Mouse (Mus musculus) G1E-ER4 (cell line): Measurements from ENCODE around the gene Etnk1. TPM values are rescaled to one million over a fixed set of nuclear protein-coding genes. Genes with fewer than 3 reads are reported as not detected.

Experiments used
- GATA1 ChIP-seq: IDR thresholded peaks from one replicate; pipeline ENCODE4 v1.8.0; 2012; ENCODE audit warnings: low read length, inconsistent platforms
- polyA plus RNA-seq: library from polyadenylated mRNA; stranded (reverse); fragments of >175 nt; gene quantifications from 2 replicates; pipeline ENCODE4 v1.2.3, GENCODE M21; 2012

The Etnk1 gene
- 41.1 and 62.3 TPM in 2 replicates for polyA plus RNA-seq

- TF ChIP-seq GATA1, result no peak
Observed at GRCm38 (mm10) chr6:143166452-143167357, at the start of gene Etnk1. TSS of gene Etnk1 (plus strand) at chr6:143167221.

GRCm38 (mm10) chr6:143119325-143119724 lies 47.7 kb upstream of the Etnk1 start:
- no peak for TF ChIP-seq GATA1

DNA sequence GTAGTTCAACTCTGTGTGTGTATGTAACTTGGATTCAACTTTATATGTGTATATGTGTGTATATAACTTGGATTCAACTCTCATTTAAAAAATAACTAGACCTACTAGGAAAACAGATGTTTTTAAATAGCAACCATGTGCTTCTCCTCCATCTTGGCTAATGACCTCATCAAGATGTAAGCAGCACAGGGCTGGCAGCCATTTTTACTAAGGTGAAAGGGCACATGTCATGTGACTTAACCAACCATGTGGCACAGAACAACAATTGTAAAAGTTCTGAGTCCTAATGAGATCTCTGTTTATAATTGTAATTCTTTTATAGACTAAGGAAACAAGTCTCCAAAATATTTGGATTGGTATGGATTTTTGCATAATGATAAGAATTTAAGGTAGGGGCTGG lies 41.3 kb upstream of the Etnk1 start:
- TF ChIP-seq GATA1, result no peak

DNA sequence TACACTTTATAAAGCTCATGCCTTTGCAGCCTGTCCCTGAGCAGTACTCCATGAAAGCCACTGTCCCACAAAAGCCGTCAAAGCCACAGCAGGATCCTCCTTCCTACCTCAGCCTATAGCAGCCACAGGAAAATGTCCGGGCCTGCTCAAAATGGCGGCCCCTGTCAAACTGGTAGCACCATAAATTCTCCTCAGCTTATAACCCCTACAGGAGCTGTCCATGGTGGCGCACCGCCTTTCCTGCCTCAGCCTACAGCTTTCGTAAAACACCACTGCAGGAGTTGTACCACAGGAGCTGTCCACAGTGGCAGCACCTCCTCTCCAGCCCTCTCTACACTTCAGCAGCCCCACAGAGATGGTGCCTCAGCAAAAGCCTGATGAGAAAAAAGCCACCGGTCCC lies 37.6 kb upstream of the Etnk1 start:
- TF ChIP-seq GATA1, result no peak

- TF ChIP-seq GATA1, result no peak
Observed at GRCm38 (mm10) chr6:143129952-143130351, 37.1 kb upstream of the Etnk1 start.

DNA sequence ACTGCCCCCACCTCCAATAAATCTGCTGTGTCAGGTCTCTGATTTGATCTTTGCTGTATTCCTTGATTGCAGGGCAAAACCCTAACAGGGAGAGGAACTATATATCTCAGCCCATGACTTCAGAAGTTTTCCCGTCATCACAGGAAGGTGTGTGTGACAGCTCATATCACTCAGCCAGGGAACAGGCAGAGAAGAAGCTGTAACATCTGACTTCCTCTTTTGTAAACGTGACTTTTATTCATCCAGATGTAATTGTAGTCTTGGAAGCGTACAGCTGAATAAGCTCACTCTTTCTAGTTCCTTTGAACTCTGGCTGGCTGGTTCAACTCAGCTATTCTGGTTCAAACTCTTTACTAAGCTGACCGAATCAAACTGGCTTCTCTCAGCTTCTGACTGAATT lies 36.6 kb upstream of the Etnk1 start:
- TF ChIP-seq GATA1, result no peak

DNA sequence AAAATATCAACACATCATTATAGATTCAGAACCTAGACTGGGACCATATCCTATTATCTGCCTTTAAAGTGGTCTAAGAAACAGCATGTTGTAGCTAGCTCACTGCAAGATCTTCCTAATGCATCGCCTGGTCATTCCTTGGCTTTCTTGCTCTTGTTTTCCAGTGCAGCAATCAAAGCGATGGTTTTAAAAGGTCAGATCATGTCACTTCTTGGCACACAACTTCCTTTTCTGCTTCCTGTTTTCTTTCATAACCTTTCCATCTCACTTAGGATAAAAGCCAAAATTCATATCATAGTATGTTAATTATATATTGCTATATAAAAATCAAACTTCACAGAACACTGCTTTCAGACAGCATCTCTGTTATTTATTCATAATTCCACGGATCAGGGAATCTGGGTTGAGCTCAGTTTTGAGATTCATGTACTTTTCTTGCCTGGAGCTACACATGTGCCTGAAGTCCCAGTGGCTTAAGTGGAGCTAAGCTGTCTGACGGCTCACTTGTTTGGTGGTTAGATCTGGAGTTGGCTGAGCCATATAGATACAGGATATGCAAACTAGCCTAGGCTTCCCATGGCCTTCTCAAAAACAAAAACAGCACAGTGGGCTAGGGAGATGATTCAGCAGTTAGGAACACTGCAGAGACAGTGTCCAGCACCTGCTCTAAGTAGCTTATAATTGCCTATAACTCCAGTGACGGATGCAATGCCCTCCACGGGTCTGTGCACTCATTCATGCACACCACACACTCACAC lies 34.9 kb upstream of the Etnk1 start:
- no peak for TF ChIP-seq GATA1

GRCm38 (mm10) chr6:143133150-143133549 lies 33.9 kb upstream of the Etnk1 start:
- TF ChIP-seq GATA1, result no peak

GRCm38 (mm10) chr6:143135097-143135496 lies 31.9 kb upstream of the Etnk1 start:
- no peak for TF ChIP-seq GATA1

DNA sequence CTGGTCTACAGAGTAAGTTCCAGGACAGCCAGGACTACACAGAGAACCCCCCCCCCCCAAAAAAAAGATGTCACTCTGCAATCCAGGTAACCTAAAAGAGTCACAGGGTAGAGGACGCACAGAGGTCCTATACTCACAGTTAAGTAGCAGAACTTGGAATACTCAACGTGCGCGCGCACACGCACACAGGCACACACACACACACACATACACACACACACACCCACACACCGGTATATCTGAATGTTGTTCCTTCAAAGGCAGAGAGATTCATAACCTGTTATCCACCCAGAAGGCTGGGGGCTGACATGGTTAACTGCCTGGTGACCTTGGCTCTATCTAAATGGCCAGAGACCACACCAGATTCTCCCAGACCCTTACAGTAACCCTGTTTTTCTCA lies 30.3 kb upstream of the Etnk1 start:
- TF ChIP-seq GATA1, result no peak

GRCm38 (mm10) chr6:143137341-143137740 lies 29.7 kb upstream of the Etnk1 start:
- no peak for TF ChIP-seq GATA1

DNA sequence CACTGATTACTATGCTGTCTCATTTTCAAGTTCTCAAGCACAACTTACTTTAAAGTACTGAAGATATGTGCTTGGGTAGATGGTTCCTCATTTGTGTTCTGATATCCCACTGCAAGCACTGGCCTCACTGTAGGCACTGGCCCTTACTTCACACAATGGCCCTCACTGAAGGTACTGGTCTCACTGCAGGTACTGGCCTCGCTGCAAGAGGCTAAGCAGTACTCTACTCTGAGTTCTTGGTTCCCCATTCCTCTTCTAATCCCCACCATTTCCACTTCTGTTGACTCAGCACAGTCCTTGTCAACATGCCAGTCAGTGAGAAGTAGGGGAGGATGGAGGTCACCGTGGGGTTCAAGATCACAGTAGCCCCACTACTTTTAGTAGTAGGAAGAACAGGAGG lies 27.6 kb upstream of the Etnk1 start:
- TF ChIP-seq GATA1, result no peak

DNA sequence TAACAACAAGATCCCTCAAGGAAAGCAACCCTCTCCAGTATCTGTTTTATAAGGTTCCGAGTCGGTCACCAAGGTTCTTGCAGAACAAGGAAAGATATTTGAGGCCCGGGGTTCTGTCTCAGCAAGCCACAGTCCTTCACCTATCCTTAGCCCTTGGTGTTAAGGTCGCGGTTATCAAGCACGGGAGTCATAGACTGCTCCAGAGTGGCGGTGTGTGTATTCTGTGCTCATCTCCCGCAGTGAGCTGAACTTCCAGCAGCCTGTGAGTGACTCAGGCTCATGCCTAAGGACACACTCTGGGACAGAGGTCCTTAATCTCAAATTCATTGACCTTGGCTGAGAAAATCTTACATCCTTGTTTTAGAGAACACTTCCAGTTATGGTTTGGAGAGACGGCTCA lies 26.1 kb upstream of the Etnk1 start:
- TF ChIP-seq GATA1, result no peak

DNA sequence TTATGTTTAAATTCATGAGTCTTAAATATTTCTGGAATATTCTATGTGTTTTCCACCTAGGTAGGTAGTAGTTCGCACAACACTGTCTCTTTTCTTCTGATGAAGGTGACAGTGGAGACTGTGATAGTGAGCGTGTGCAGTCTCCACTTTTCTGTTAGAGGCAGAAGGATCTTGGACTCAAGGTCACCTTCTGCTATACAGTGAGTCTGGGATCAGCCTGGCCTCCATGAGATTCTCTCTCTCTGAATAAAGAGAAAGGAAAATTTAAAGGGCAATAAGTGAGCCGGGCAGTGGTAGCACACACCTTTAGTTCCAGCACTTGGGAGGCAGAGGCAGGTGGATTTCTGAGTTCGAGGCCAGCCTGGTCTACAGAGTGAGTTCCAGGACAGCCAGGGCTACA lies 24.2 kb upstream of the Etnk1 start:
- TF ChIP-seq GATA1, result no peak

DNA sequence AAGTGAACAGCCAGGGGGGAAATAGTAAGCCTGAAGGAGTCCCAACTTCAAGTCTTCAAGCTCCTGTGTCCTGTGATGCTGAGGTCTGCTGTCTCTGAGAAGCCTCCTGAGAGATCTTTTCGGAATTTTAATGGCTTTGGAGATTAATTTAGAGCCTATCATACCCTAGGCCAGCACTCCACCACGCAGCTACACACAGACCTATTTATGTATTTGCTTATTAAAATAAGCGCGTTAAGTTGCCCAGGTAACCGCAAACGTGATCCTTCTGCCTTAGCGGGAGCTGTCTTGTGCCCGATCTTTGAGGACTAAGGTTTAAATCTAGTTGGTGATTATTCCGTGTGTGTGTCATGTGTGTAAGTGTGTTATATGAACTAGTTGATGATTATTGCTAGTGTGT lies 23.7 kb upstream of the Etnk1 start:
- no peak for TF ChIP-seq GATA1

GRCm38 (mm10) chr6:143143775-143144273 lies 23.2 kb upstream of the Etnk1 start:
- TF ChIP-seq GATA1, result no peak
